Mouse (Mus musculus) erythroblast, embryonic 14.5 days (primary cell): ENCODE results near the gene Mrtfa.

ENCODE experiments used
- GATA1 ChIP-seq: IDR thresholded peaks from 2 replicates; pipeline ENCODE4 v1.6.1; 2012; ENCODE audit warnings: low read length, inconsistent platforms, mixed read lengths
- TAL1 ChIP-seq: IDR thresholded peaks from 3 replicates; pipeline ENCODE4 v1.6.1; 2012; ENCODE audit warnings: low read length, inconsistent platforms, mixed read lengths

DNA sequence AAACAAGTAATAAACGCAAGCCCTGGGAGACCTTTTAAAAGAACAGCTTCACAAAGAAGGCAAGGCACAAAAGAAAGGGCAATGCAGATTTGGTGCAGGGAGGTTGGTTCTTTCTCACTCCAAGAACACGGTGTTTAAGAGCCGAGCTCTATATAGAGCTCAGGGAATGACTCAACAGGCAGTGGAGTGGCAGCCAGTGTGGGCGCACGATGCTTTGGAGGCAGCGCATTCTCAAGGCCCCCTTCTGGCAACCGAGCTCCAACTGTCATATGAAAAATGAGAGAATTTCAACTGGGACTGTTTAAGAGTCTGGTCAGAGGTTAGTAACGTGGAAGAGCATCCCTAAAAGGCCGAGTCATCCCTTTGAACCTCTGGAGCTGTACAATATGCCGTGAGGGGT is 84.6 kb downstream of the Mrtfa start:
- TF ChIP-seq GATA1 (no peak), TAL1 (no peak)
